Mouse (Mus musculus) intestine, embryonic 16.5 days (tissue): ENCODE measurements at regions not wholly inside any gene's neighbourhood (a gene's known extent, or its start where the extent isn't known, plus 50 kb on each side); places are given as distances from the start of the nearest gene placed in this dataset.

Source experiments
- ATAC-seq: fragments of 200-750 bp; cut with Nextera tagmentation; 2 replicates; pipeline ENCODE4 v1.8.0; 2017; ENCODE audit warnings: moderate TSS enrichment, moderate library complexity
- H3K27ac ChIP-seq: fragments of 300-500 bp; sonication (generic); 2 replicates; pipeline ENCODE4 v1.5.1; 2014; ENCODE audit warnings: mild to moderate bottlenecking, low read length
- H3K27me3 ChIP-seq: fragments of 300-500 bp; sonication (generic); replicated peaks from 2 replicates; pipeline ENCODE4 v1.6.1; 2014; ENCODE audit warnings: low read length, control low read depth, mixed read lengths; ENCODE audit not compliant: control insufficient read depth, insufficient read depth
- H3K36me3 ChIP-seq: fragments of 300-500 bp; sonication (generic); 2 replicates; pipeline ENCODE4 v1.6.1; 2014; ENCODE audit warnings: low read length, control low read depth; ENCODE audit not compliant: control insufficient read depth, insufficient read depth
- H3K4me1 ChIP-seq: fragments of 300-500 bp; sonication (generic); 2 replicates; pipeline ENCODE4 v1.6.1; 2014; ENCODE audit warnings: low read length, control low read depth, mixed read lengths; ENCODE audit not compliant: control insufficient read depth, insufficient read depth
- H3K4me2 ChIP-seq: fragments of 300-500 bp; sonication (generic); 2 replicates; pipeline ENCODE4 v1.6.1; 2014; ENCODE audit warnings: low read depth, low read length, control low read depth
- H3K4me3 ChIP-seq: fragments of 300-500 bp; sonication (generic); 2 replicates; pipeline ENCODE4 v1.5.1; 2014; ENCODE audit warnings: mild to moderate bottlenecking, low read length
- H3K9ac ChIP-seq: fragments of 300-500 bp; sonication (generic); 2 replicates; pipeline ENCODE4 v1.6.1; 2014; ENCODE audit warnings: low read depth, low read length
- H3K9me3 ChIP-seq: fragments of 300-500 bp; sonication (generic); 2 replicates; pipeline ENCODE4 v1.6.1; 2016; ENCODE audit warnings: low read length, control low read depth; ENCODE audit not compliant: control insufficient read depth
- WGBS: fragments of 180-500 bp; shearing (Covaris S2); extraction: QIAGEN DNeasy Blood & Tissue Kit; methylation state at CpG from one replicate; pipeline ENCODE4 v1.1.7; 2014; 5-methylcytosine and 5-hydroxymethylcytosine counted together

DNA sequence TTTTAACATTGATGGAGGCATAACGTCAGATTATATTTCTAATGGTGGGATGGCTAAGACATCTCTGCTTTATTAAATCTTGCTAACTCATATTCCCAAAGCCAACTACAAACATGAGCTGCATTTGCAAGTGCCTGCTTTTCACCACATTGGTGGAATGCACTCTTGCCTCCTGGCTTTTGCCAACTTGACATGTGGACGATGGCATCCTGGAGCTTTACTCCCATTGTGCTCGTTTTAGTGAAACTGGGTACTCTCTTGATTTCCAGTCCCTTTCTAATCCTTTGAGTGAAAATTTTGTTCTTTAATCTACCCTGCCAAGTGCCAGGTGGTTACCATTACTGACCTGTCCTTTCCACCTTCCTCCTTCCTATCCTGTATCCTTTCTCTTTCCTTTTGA lies 265.8 kb upstream of the Klf12 start:
- ATAC-seq: no peak
- H3K4me3 ChIP-seq: no peak overlapping the region
- no peaks in the 10 kb centered on the region for H3K4me1 ChIP-seq
- H3K4me2 ChIP-seq: no peak overlapping the region
- H3K27ac ChIP-seq: no peak overlapping the region
- no peaks in the 10 kb centered on the region for H3K27me3 ChIP-seq
- WGBS: 82% methylated on average over 3 of the region's 3 CpGs
- H3K36me3 ChIP-seq: no peaks in the 10 kb centered on the region
- no peaks in the 10 kb centered on the region for H3K9me3 ChIP-seq
- H3K9ac ChIP-seq: no peak overlapping the region

- Histone ChIP-seq H3K9ac (no peak overlapping the region), H3K4me3 (no peak overlapping the region), H3K4me1 (no peaks in the 10 kb centered on the region), H3K27me3 (no peaks in the 10 kb centered on the region), H3K4me2 (no peak overlapping the region), H3K9me3 (no peaks in the 10 kb centered on the region), H3K27ac (no peak overlapping the region), H3K36me3 (no peaks in the 10 kb centered on the region)
- ATAC-seq: peak; percentile 60
- 79% methylated on average over 2 of the region's 2 CpGs for WGBS
These were observed 245.7 kb upstream of the Klf12 start for GRCm38 (mm10) chr14:100530217-100530616.

- Histone ChIP-seq H3K4me3 (no peak overlapping the region), H3K9me3 (no peaks in the 10 kb centered on the region), H3K9ac (no peak overlapping the region), H3K4me1 (no peaks in the 10 kb centered on the region), H3K27ac (no peak overlapping the region), H3K4me2 (no peak overlapping the region), H3K36me3 (no peaks in the 10 kb centered on the region), H3K27me3 (no peaks in the 10 kb centered on the region)
- 65% methylated on average over 1 of the region's 1 CpGs for WGBS
- ATAC-seq: peak; percentile 77
These were observed 245.3 kb upstream of the Klf12 start for GRCm38 (mm10) chr14:100529758-100530157.

GRCm38 (mm10) chr14:100509396-100509795 lies 224.9 kb upstream of the Klf12 start:
- Histone ChIP-seq H3K4me1 (no peaks in the 10 kb centered on the region), H3K27me3 (no peaks in the 10 kb centered on the region), H3K9me3 (no peaks in the 10 kb centered on the region), H3K9ac (no peak overlapping the region), H3K27ac (no peak overlapping the region), H3K4me3 (no peak overlapping the region), H3K36me3 (no peaks in the 10 kb centered on the region), H3K4me2 (no peak overlapping the region)
- WGBS: 61% methylated on average over 2 of the region's 2 CpGs
- ATAC-seq: no peak

GRCm38 (mm10) chr14:100508087-100508486 lies 223.6 kb upstream of the Klf12 start:
- Histone ChIP-seq H3K9ac (no peak overlapping the region), H3K27me3 (no peaks in the 10 kb centered on the region), H3K27ac (no peak overlapping the region), H3K4me1 (no peaks in the 10 kb centered on the region), H3K4me3 (no peak overlapping the region), H3K36me3 (no peaks in the 10 kb centered on the region), H3K9me3 (no peaks in the 10 kb centered on the region), H3K4me2 (no peak overlapping the region)
- WGBS: 83% methylated on average over 3 of the region's 3 CpGs
- no peak for ATAC-seq

- H3K27me3 ChIP-seq: no peaks in the 10 kb centered on the region
- no peaks in the 10 kb centered on the region for H3K4me1 ChIP-seq
- H3K4me2 ChIP-seq: no peak overlapping the region
- H3K9ac ChIP-seq: no peak overlapping the region
- no peaks in the 10 kb centered on the region for H3K9me3 ChIP-seq
- no peaks in the 10 kb centered on the region for H3K36me3 ChIP-seq
- no peak overlapping the region for H3K4me3 ChIP-seq
- no peak for ATAC-seq
- no peak overlapping the region for H3K27ac ChIP-seq
These were observed 223.1 kb upstream of the Klf12 start for GRCm38 (mm10) chr14:100507616-100508015.

- H3K36me3 ChIP-seq: no peaks in the 10 kb centered on the region
- no peak overlapping the region for H3K9ac ChIP-seq
- H3K4me3 ChIP-seq: no peak overlapping the region
- ATAC-seq: no peak
- H3K27ac ChIP-seq: no peak overlapping the region
- H3K4me2 ChIP-seq: no peak overlapping the region
- 92% methylated on average over 7 of the region's 7 CpGs for WGBS
- H3K4me1 ChIP-seq: no peaks in the 10 kb centered on the region
- H3K9me3 ChIP-seq: no peaks in the 10 kb centered on the region
- H3K27me3 ChIP-seq: no peaks in the 10 kb centered on the region
These were observed 204.4 kb upstream of the Klf12 start for GRCm38 (mm10) chr14:100488837-100489236.

GRCm38 (mm10) chr14:100485489-100485888 lies 201.0 kb upstream of the Klf12 start:
- WGBS: 72% methylated on average over 3 of the region's 3 CpGs
- Histone ChIP-seq H3K4me2 (no peak overlapping the region), H3K9me3 (no peaks in the 10 kb centered on the region), H3K4me1 (no peaks in the 10 kb centered on the region), H3K4me3 (no peak overlapping the region), H3K27ac (no peak overlapping the region), H3K27me3 (no peaks in the 10 kb centered on the region), H3K9ac (no peak overlapping the region), H3K36me3 (no peaks in the 10 kb centered on the region)
- ATAC-seq: no peak

DNA sequence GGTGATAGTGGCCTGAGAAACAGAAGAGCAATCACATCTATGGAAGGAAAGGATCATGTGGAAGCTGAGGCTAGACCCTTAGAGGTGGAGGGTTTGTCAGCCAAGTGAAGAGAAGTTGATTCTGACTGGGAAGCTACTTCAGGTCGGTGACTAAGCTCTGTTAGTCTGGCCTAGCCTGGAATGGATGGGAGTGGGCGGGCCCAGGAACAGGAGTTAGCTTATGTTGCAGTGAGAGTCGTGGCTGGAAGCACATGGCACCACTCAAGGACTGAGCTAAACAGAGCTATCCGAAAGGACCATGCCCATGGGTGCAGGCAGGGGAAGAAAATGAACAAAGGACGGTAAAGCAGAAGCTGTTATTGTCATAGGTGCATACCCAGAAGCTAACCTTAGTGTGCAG lies 199.6 kb upstream of the Klf12 start:
- no peaks in the 10 kb centered on the region for H3K9me3 ChIP-seq
- no peaks in the 10 kb centered on the region for H3K4me1 ChIP-seq
- H3K4me2 ChIP-seq: no peak overlapping the region
- no peaks in the 10 kb centered on the region for H3K27me3 ChIP-seq
- H3K4me3 ChIP-seq: no peak overlapping the region
- WGBS: 71% methylated on average over 5 of the region's 5 CpGs
- H3K9ac ChIP-seq: no peak overlapping the region
- ATAC-seq: no peak
- H3K36me3 ChIP-seq: no peaks in the 10 kb centered on the region
- H3K27ac ChIP-seq: no peak overlapping the region

DNA sequence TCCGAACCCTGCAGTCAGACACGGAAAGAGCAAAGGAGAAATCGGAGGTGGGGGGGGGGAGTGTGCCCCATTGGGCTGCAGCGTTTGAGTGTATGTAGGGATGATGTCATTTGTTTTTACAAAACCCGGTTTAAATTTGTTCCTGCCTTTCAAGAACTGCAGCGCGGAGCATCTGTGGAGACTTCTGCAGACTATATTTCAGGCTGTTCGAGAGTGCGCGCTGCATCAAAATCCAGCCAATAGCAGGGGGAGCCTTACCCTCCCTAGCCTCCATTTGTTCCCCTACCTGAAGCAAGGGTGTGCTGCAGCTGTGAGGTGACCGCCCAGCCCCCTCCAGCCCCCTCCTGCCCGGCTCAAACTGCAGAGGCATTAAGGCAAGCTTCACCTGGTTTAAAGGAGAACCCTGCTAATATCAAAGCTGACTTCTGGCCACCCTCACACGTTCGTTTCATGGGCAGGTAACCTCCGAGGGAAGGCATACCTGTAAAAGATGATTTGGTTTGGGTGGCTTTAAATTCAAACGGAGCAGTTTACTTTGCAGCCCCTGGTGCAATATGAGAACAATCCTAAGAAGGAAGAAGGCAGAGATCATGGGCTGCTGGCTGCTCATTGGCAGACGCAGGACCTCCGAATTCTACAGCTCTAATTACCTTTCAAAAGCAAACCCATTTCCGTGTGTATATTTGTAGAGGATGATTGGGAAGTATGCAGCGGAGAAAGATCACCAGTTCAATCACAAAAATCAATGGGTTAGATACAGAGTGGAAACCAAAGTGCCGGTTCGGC lies 193.3 kb upstream of the Klf12 start:
- 8% methylated on average over 22 of the region's 22 CpGs for WGBS
- Histone ChIP-seq H3K36me3 (no peaks in the 10 kb centered on the region), H3K4me3 (peak overlapping the region; percentile 46), H3K27me3 (no peaks in the 10 kb centered on the region), H3K9me3 (no peaks in the 10 kb centered on the region), H3K9ac (peak overlapping the region; percentile 30), H3K4me2 (peak overlapping the region; percentile 83), H3K27ac (no peak overlapping the region), H3K4me1 (peaks cover 3% of the 10 kb centered on the region; the same call in 1 of the 2 replicates)
- peak; percentile 85 for ATAC-seq
